Mouse (Mus musculus) kidney, embryonic 14.5 days (tissue): ENCODE results near the gene Prkg2. TPM values are rescaled to one million over a fixed set of nuclear protein-coding genes. Genes with fewer than 3 reads are reported as not detected.

Source experiments
- ATAC-seq: fragments of 200-750 bp; cut with Nextera tagmentation; 2 replicates; pipeline ENCODE4 v1.8.0; 2017; ENCODE audit warnings: moderate number of reproducible peaks, mild to moderate bottlenecking, moderate TSS enrichment, moderate library complexity; ENCODE audit not compliant: low FRiP score, low TSS enrichment
- H3K27ac ChIP-seq: fragments of 300-500 bp; sonication (generic); 2 replicates; pipeline ENCODE4 v1.5.1; 2014; ENCODE audit warnings: low read depth, mild to moderate bottlenecking, low read length, moderate library complexity, mixed read lengths
- H3K27me3 ChIP-seq: fragments of 300-500 bp; sonication (generic); 2 replicates; pipeline ENCODE4 v1.6.1; 2014; ENCODE audit warnings: mild to moderate bottlenecking, low read length; ENCODE audit not compliant: control insufficient read depth, insufficient read depth
- H3K36me3 ChIP-seq: fragments of 300-500 bp; sonication (generic); 2 replicates; pipeline ENCODE4 v1.6.1; 2014; ENCODE audit warnings: low read length, mixed read lengths; ENCODE audit not compliant: control insufficient read depth, insufficient read depth
- H3K4me1 ChIP-seq: fragments of 300-500 bp; sonication (generic); 2 replicates; pipeline ENCODE4 v1.6.1; 2014; ENCODE audit warnings: low read length, mixed read lengths; ENCODE audit not compliant: control insufficient read depth, insufficient read depth
- H3K4me2 ChIP-seq: fragments of 300-500 bp; sonication (generic); replicated peaks from 2 replicates; pipeline ENCODE4 v1.6.1; 2014; ENCODE audit warnings: low read depth, mild to moderate bottlenecking, low read length
- H3K4me3 ChIP-seq: fragments of 300-500 bp; sonication (generic); 2 replicates; pipeline ENCODE4 v1.5.1; 2014; ENCODE audit warnings: mild to moderate bottlenecking, low read length
- H3K9ac ChIP-seq: fragments of 300-500 bp; sonication (generic); 2 replicates; pipeline ENCODE4 v1.6.1; 2014; ENCODE audit warnings: low read depth, mild to moderate bottlenecking, low read length, moderate library complexity
- H3K9me3 ChIP-seq: fragments of 300-500 bp; sonication (generic); 2 replicates; pipeline ENCODE4 v1.6.1; 2016; ENCODE audit warnings: low read length; ENCODE audit not compliant: control insufficient read depth
- WGBS: fragments of 180-500 bp; shearing (Covaris S2); extraction: QIAGEN DNeasy Blood & Tissue Kit; methylation state at CpG from one replicate; pipeline ENCODE4 v1.1.7; 2014; 5-methylcytosine and 5-hydroxymethylcytosine counted together
- polyA plus RNA-seq: library from polyadenylated mRNA; unstranded; fragments of >200 nt; fragmentation: Nextera tagmentation; extraction: Ambion mirVana; gene quantifications from 2 replicates; pipeline ENCODE4 v1.2.1, GENCODE M21; 2014

Gene Prkg2
- polyA plus RNA-seq, 1 experiment from 2014 or later, result 2.2 TPM

DNA sequence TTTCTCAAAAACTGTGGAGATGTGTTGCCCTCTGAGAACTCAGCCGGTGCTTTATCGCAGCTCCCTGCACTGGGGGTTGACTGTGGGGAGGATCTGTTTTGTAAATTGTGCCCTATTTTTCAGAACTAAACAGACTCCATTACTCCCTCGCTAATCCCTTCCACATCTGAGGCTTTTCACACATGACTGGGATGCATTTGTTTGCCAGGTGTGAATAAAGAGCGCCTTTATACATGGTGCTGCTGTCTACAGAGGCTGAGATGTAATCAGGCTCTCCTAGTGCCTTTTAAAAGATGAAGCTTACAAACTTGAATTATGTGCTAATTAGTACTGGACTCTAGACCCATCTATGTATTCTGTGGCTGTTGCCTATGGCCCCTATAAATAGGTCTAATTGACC lies 50.7 kb downstream of the Prkg2 start:
- H3K27me3 ChIP-seq, result no peaks in the 10 kb centered on the region
- no peak for ATAC-seq
- no peaks in the 10 kb centered on the region for H3K4me1 ChIP-seq
- H3K9me3 ChIP-seq, result no peaks in the 10 kb centered on the region
- H3K9ac ChIP-seq, result no peak overlapping the region
- no peak overlapping the region for H3K4me2 ChIP-seq
- H3K27ac ChIP-seq, result no peak overlapping the region
- no peaks in the 10 kb centered on the region for H3K36me3 ChIP-seq
- WGBS, result 45% methylated on average over 4 of the region's 4 CpGs
- no peak overlapping the region for H3K4me3 ChIP-seq

DNA sequence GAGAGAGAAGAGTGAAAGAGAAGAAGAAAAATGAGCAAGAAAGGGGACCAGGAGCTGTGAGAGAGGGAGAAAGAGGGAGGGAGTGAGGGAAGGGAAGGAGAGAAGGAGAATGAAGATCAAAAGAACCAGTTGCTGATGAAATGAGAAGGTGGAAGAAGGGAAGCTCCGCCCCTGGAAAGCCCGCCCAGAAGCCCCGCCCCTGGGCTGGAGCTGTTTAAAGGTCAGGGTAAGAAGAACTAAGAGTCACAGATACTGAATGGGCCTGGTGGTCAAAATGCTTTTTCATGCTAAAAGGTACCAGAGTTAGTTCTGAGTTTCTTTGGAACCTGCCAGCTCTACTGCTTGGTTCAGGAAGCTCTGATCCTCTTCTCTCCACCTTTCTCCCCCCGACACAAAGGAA lies 51.1 kb downstream of the Prkg2 start:
- Histone ChIP-seq H3K4me2 (no peak overlapping the region), H3K4me1 (no peaks in the 10 kb centered on the region), H3K27ac (no peak overlapping the region)

DNA sequence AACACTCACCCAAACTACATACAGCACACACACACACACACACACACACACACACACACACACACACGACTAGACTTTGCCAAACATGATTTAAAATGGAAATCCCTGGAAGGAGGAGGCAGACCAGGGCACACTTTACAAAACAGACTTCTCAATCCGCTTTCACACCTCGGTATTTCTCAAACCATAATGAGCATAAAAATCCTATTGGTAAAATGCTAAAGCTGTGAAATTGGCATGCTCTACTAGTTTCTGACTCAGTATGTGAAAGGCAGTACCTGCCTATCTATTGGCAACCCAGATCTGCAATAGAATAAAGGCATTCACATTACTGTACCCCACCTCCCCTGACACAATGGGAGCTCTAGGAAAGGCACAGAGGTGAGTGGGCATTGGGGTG lies 52.1 kb downstream of the Prkg2 start:
- Histone ChIP-seq H3K27ac (no peak overlapping the region), H3K27me3 (no peaks in the 10 kb centered on the region), H3K4me2 (no peak overlapping the region), H3K4me3 (no peak overlapping the region), H3K36me3 (no peaks in the 10 kb centered on the region), H3K9ac (no peak overlapping the region), H3K4me1 (no peaks in the 10 kb centered on the region), H3K9me3 (no peaks in the 10 kb centered on the region)
- no peak for ATAC-seq
- 92% methylated on average over 3 of the region's 3 CpGs for WGBS

More for the DNA sequence above, 51.1 kb downstream of the Prkg2 start:
- H3K36me3 ChIP-seq, result no peaks in the 10 kb centered on the region
- ATAC-seq, result no peak
- WGBS, result 15% methylated on average over 4 of the region's 4 CpGs
- no peak overlapping the region for H3K4me3 ChIP-seq
- no peak overlapping the region for H3K9ac ChIP-seq
- H3K9me3 ChIP-seq, result no peaks in the 10 kb centered on the region
- H3K27me3 ChIP-seq, result no peaks in the 10 kb centered on the region

- H3K4me2 ChIP-seq, result no peak overlapping the region
- no peak for ATAC-seq
- H3K9me3 ChIP-seq, result no peaks in the 10 kb centered on the region
- no peaks in the 10 kb centered on the region for H3K4me1 ChIP-seq
- H3K36me3 ChIP-seq, result no peaks in the 10 kb centered on the region
- no peak overlapping the region for H3K27ac ChIP-seq
- 86% methylated on average over 7 of the region's 7 CpGs for whole genome bisulfite sequencing
- no peak overlapping the region for H3K9ac ChIP-seq
- no peaks in the 10 kb centered on the region for H3K27me3 ChIP-seq
- H3K4me3 ChIP-seq, result no peak overlapping the region
Observed at GRCm38 (mm10) chr5:98981304-98981703, 55.8 kb downstream of the Prkg2 start.

GRCm38 (mm10) chr5:98978316-98978715 lies 58.8 kb downstream of the Prkg2 start:
- Histone ChIP-seq H3K9me3 (no peaks in the 10 kb centered on the region), H3K9ac (no peak overlapping the region), H3K27ac (no peak overlapping the region), H3K4me2 (no peak overlapping the region), H3K4me3 (no peak overlapping the region), H3K27me3 (no peaks in the 10 kb centered on the region), H3K4me1 (no peaks in the 10 kb centered on the region), H3K36me3 (no peaks in the 10 kb centered on the region)
- WGBS, result 87% methylated on average over 6 of the region's 6 CpGs
- ATAC-seq, result no peak

GRCm38 (mm10) chr5:98975877-98976672 lies 61.1 kb downstream of the Prkg2 start:
- Histone ChIP-seq H3K27ac (no peak overlapping the region), H3K36me3 (no peaks in the 10 kb centered on the region), H3K9ac (no peak overlapping the region), H3K27me3 (no peaks in the 10 kb centered on the region), H3K4me1 (no peaks in the 10 kb centered on the region), H3K4me2 (no peak overlapping the region), H3K9me3 (no peaks in the 10 kb centered on the region), H3K4me3 (no peak overlapping the region)
- 89% methylated on average over 10 of the region's 10 CpGs for WGBS
- ATAC-seq, result no peak

- Histone ChIP-seq H3K4me1 (0 out of 2 replicates have a peak, but pooled peaks cover 5% of the 10 kb centered on the region), H3K9ac (no peak overlapping the region), H3K9me3 (no peaks in the 10 kb centered on the region), H3K27ac (no peak overlapping the region), H3K4me3 (no peak overlapping the region), H3K4me2 (no peak overlapping the region), H3K27me3 (no peaks in the 10 kb centered on the region), H3K36me3 (no peaks in the 10 kb centered on the region)
- WGBS, result 78% methylated on average over 9 of the region's 9 CpGs
- ATAC-seq, result no peak
Observed at GRCm38 (mm10) chr5:98966679-98967078, 70.5 kb downstream of the Prkg2 start.

DNA sequence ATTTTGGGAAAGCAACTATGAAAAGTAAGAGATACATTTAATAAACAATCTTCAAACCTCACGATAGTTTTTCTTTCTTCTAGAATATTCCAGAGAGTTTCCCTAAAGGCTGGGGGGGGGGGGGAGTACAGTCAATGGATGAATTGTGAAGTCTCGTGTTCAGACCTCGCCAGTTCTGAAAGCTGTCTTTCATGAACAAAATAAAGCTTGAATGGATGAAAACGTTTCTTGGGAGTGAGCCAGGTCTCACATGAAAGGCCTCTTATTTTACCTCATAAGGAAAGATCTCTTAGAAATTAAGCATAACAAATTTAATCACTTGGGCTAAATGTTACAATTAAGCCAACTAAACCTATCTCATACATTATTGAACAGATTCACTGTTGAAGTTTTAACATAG lies 72.0 kb downstream of the Prkg2 start:
- Histone ChIP-seq H3K4me1 (0 out of 2 replicates have a peak, but pooled peaks cover 5% of the 10 kb centered on the region), H3K27ac (no peak overlapping the region), H3K9ac (no peak overlapping the region), H3K36me3 (no peaks in the 10 kb centered on the region), H3K9me3 (no peaks in the 10 kb centered on the region), H3K4me2 (no peak overlapping the region), H3K27me3 (no peaks in the 10 kb centered on the region), H3K4me3 (no peak overlapping the region)
- WGBS, result 73% methylated on average over 4 of the region's 4 CpGs
- no peak for ATAC-seq

DNA sequence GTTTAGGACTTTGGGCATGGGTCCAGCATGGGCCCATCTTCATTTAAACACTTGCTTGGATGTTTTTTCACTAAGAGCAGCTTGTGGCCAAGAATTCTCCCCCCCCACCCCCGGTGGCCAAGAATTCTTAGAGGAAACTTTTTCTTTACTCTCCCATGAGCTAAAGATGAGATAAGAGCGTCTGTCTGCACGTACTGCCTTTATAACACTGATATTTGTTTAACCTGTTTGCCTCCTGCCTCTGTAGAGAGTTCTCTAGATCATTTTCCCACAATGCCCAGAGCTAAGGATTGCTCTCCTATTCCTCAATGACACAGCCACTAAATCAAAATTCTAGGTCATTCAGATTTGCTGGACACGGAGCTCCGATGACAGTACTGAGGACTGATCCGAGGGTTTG lies 72.8 kb downstream of the Prkg2 start:
- no peaks in the 10 kb centered on the region for H3K9me3 ChIP-seq
- no peak overlapping the region for H3K27ac ChIP-seq
- WGBS, result 52% methylated on average over 6 of the region's 6 CpGs
- no peaks in the 10 kb centered on the region for H3K27me3 ChIP-seq
- no peaks in the 10 kb centered on the region for H3K36me3 ChIP-seq
- no peak overlapping the region for H3K9ac ChIP-seq
- ATAC-seq, result no peak
- H3K4me2 ChIP-seq, result no peak overlapping the region
- H3K4me3 ChIP-seq, result no peak overlapping the region
- 0 out of 2 replicates have a peak, but pooled peaks cover 5% of the 10 kb centered on the region for H3K4me1 ChIP-seq
